Mouse (Mus musculus) forebrain, embryonic 11.5 days (tissue): Measurements from ENCODE around the gene Stau1. TPM values are rescaled to one million over a fixed set of nuclear protein-coding genes. Genes with fewer than 3 reads are reported as not detected.

Source experiments
- ATAC-seq: fragments of 200-750 bp; cut with Nextera tagmentation; replicated peaks from 2 replicates; pipeline ENCODE4 v1.8.0; 2017; ENCODE audit warnings: moderate TSS enrichment; ENCODE audit not compliant: low FRiP score
- DNase-seq: peaks from one replicate; pipeline ENCODE4 v3.0.0-alpha.2; 2017; ENCODE audit warnings: low spot score
- H3K27ac ChIP-seq: fragments of 300-500 bp; sonication (generic); 2 replicates; pipeline ENCODE4 v1.5.1; 2014; ENCODE audit warnings: low read depth, low read length
- H3K27me3 ChIP-seq: fragments of 300-500 bp; sonication (generic); 2 replicates; pipeline ENCODE4 v1.6.1; 2014; ENCODE audit warnings: mild to moderate bottlenecking, low read length, mixed read lengths; ENCODE audit not compliant: control insufficient read depth, insufficient read depth
- H3K36me3 ChIP-seq: fragments of 300-500 bp; sonication (generic); 2 replicates; pipeline ENCODE4 v1.6.1; 2014; ENCODE audit warnings: mild to moderate bottlenecking, low read length, moderate library complexity, mixed read lengths; ENCODE audit not compliant: control insufficient read depth, insufficient read depth
- H3K4me1 ChIP-seq: fragments of 300-500 bp; sonication (generic); replicated peaks from 2 replicates; pipeline ENCODE4 v1.6.1; 2014; ENCODE audit warnings: low read length, mixed read lengths; ENCODE audit not compliant: control insufficient read depth, insufficient read depth
- H3K4me2 ChIP-seq: fragments of 300-500 bp; sonication (generic); 2 replicates; pipeline ENCODE4 v1.6.1; 2014; ENCODE audit warnings: low read depth, mild to moderate bottlenecking, low read length, moderate library complexity, mixed read lengths; ENCODE audit not compliant: severe bottlenecking
- H3K4me3 ChIP-seq: fragments of 300-500 bp; sonication (generic); 2 replicates; pipeline ENCODE4 v1.5.1; 2014; ENCODE audit warnings: low read depth, low read length
- H3K9ac ChIP-seq: fragments of 300-500 bp; sonication (generic); 2 replicates; pipeline ENCODE4 v1.6.1; 2014; ENCODE audit warnings: low read length
- H3K9me3 ChIP-seq: fragments of 300-500 bp; sonication (generic); 2 replicates; pipeline ENCODE4 v1.6.1; 2016; ENCODE audit warnings: low read length, mixed read lengths; ENCODE audit not compliant: control insufficient read depth
- WGBS: fragments of 180-500 bp; shearing (Covaris S2); extraction: QIAGEN DNeasy Blood & Tissue Kit; methylation state at CpG from one replicate; pipeline ENCODE4 v1.1.7; 2014; 5-methylcytosine and 5-hydroxymethylcytosine counted together
- polyA plus RNA-seq: library from polyadenylated mRNA; unstranded; fragments of >200 nt; fragmentation: Nextera tagmentation; extraction: Ambion mirVana; gene quantifications from 2 replicates; pipeline ENCODE4 v1.2.1, GENCODE M21; 2014

Gene Stau1
- polyA plus RNA-seq, 1 experiment from 2014 or later = 105 TPM

GRCm38 (mm10) chr2:166899746-166900145 is 96.4 kb downstream of the Stau1 start:
- no peaks in the 10 kb centered on the region for H3K36me3 ChIP-seq
- H3K4me3 ChIP-seq = no peak overlapping the region
- ATAC-seq (no peak), DNase-seq (no peak)
- WGBS = 71% methylated on average over 3 of the region's 3 CpGs
- no peak overlapping the region for H3K9ac ChIP-seq
- H3K4me1 ChIP-seq = no peaks in the 10 kb centered on the region
- no peaks in the 10 kb centered on the region for H3K27me3 ChIP-seq
- no peaks in the 10 kb centered on the region for H3K9me3 ChIP-seq
- H3K4me2 ChIP-seq = no peak overlapping the region
- H3K27ac ChIP-seq = no peak overlapping the region

- no peaks in the 10 kb centered on the region for H3K36me3 ChIP-seq
- H3K4me3 ChIP-seq = no peak overlapping the region
- no peak overlapping the region for H3K27ac ChIP-seq
- H3K4me2 ChIP-seq = no peak overlapping the region
- no peaks in the 10 kb centered on the region for H3K27me3 ChIP-seq
- no peak overlapping the region for H3K9ac ChIP-seq
- WGBS = 73% methylated on average over 2 of the region's 2 CpGs
- no peaks in the 10 kb centered on the region for H3K4me1 ChIP-seq
- no peak for ATAC-seq
- DNase-seq = no peak
- no peaks in the 10 kb centered on the region for H3K9me3 ChIP-seq
Observed at GRCm38 (mm10) chr2:166899161-166899560, 96.9 kb downstream of the Stau1 start.

Other genes with a start within 250 kb of the Stau1 start
- gene Trp53rkb, start 203.8 kb downstream of the Stau1 start, polyA plus RNA-seq = 11.4 and 12.0 TPM in 2 replicates
- 5.2 and 6.1 TPM in 2 replicates for gene Arfgef2, start 190.7 kb downstream of the Stau1 start, polyA plus RNA-seq
- gene Cse1l, start 90.3 kb downstream of the Stau1 start, polyA plus RNA-seq = 222 and 240 TPM in 2 replicates
- gene Ddx27, start 18.9 kb upstream of the Stau1 start, polyA plus RNA-seq = 56.8 and 60.3 TPM in 2 replicates
- gene Znfx1, start 66.7 kb upstream of the Stau1 start, polyA plus RNA-seq = 6.0 and 7.4 TPM in 2 replicates
- gene Kcnb1, start 193.9 kb upstream of the Stau1 start, polyA plus RNA-seq = 0.73 and 0.85 TPM in 2 replicates
- 8.1 and 9.2 TPM in 2 replicates for gene Ptgis, start 244.3 kb upstream of the Stau1 start, polyA plus RNA-seq